Mouse (Mus musculus): ENCODE results near the gene Pla2g1b. TPM values are rescaled to one million over a fixed set of nuclear protein-coding genes. Genes with fewer than 3 reads are reported as not detected.

Pla2g1b gene
- polyA plus RNA-seq, 1 experiment from 2014 or later = 0.89 TPM

- ATAC-seq (replicated peaks; ENCODE audit: low FRiP score) = no peak
- H3K4me3 ChIP-seq (ENCODE audit: low read depth, low read length) = no peak overlapping the region
- H3K9ac ChIP-seq (ENCODE audit: low read depth, low read length) = no peak overlapping the region
- no peak overlapping the region for H3K4me2 ChIP-seq
- H3K9me3 ChIP-seq (ENCODE audit: control insufficient read depth, low read length) = no peaks in the 10 kb centered on the region
- H3K4me1 ChIP-seq (replicated peaks; ENCODE audit: control insufficient read depth, insufficient read depth, low read length) = peaks cover 7% of the 10 kb centered on the region; the same call in 1 of the 2 replicates
- H3K27me3 ChIP-seq (replicated peaks; ENCODE audit: control insufficient read depth, insufficient read depth, low read length) = no peaks in the 10 kb centered on the region
- DNase-seq (ENCODE audit: low spot score) = no peak
- no peaks in the 10 kb centered on the region for H3K36me3 ChIP-seq (ENCODE audit: control insufficient read depth, insufficient read depth, low read length)
- no peak overlapping the region for H3K27ac ChIP-seq (ENCODE audit: low read depth, low read length)
- WGBS = 88% methylated on average over 18 of the region's 18 CpGs
These were observed 19.6 kb downstream of the Pla2g1b start for GRCm38 (mm10) chr5:115485489-115486205.

GRCm38 (mm10) chr5:115486726-115487125 lies 20.7 kb downstream of the Pla2g1b start:
- WGBS = 46% methylated on average over 4 of the region's 4 CpGs
- Histone ChIP-seq H3K9me3 (ENCODE audit: control insufficient read depth, low read length) (no peaks in the 10 kb centered on the region), H3K4me3 (ENCODE audit: low read depth, low read length) (no peak overlapping the region), H3K27ac (ENCODE audit: low read depth, low read length) (no peak overlapping the region), H3K4me2 (no peak overlapping the region), H3K9ac (ENCODE audit: low read depth, low read length) (no peak overlapping the region), H3K4me1 (replicated peaks; ENCODE audit: control insufficient read depth, insufficient read depth, low read length) (peaks cover 17% of the 10 kb centered on the region), H3K27me3 (replicated peaks; ENCODE audit: control insufficient read depth, insufficient read depth, low read length) (no peaks in the 10 kb centered on the region), H3K36me3 (ENCODE audit: control insufficient read depth, insufficient read depth, low read length) (no peaks in the 10 kb centered on the region)
- ATAC-seq (replicated peaks; ENCODE audit: low FRiP score) (no peak), DNase-seq (ENCODE audit: low spot score) (no peak)

GRCm38 (mm10) chr5:115487353-115487752 lies 21.3 kb downstream of the Pla2g1b start:
- Histone ChIP-seq H3K27ac (ENCODE audit: low read depth, low read length) (no peak overlapping the region), H3K9ac (ENCODE audit: low read depth, low read length) (no peak overlapping the region)
- no peak for ATAC-seq (replicated peaks; ENCODE audit: low FRiP score)

GRCm38 (mm10) chr5:115487942-115488580 lies 22.0 kb downstream of the Pla2g1b start:
- Histone ChIP-seq H3K4me2 (peak overlapping the region; percentile 79), H3K4me1 (replicated peaks; ENCODE audit: control insufficient read depth, insufficient read depth, low read length) (peaks cover 23% of the 10 kb centered on the region), H3K9ac (ENCODE audit: low read depth, low read length) (peak overlapping the region; percentile 73), H3K27ac (ENCODE audit: low read depth, low read length) (no peak overlapping the region), H3K9me3 (ENCODE audit: control insufficient read depth, low read length) (no peaks in the 10 kb centered on the region), H3K27me3 (replicated peaks; ENCODE audit: control insufficient read depth, insufficient read depth, low read length) (no peaks in the 10 kb centered on the region), H3K36me3 (ENCODE audit: control insufficient read depth, insufficient read depth, low read length) (no peaks in the 10 kb centered on the region), H3K4me3 (ENCODE audit: low read depth, low read length) (no peak overlapping the region)
- ATAC-seq (replicated peaks; ENCODE audit: low FRiP score) (no peak), DNase-seq (ENCODE audit: low spot score) (no peak)
- 69% methylated on average over 9 of the region's 9 CpGs for WGBS

More at GRCm38 (mm10) chr5:115487353-115487752, 21.3 kb downstream of the Pla2g1b start:
- Histone ChIP-seq H3K36me3 (ENCODE audit: control insufficient read depth, insufficient read depth, low read length) (no peaks in the 10 kb centered on the region), H3K9me3 (ENCODE audit: control insufficient read depth, low read length) (no peaks in the 10 kb centered on the region), H3K4me3 (ENCODE audit: low read depth, low read length) (no peak overlapping the region), H3K4me2 (no peak overlapping the region), H3K4me1 (replicated peaks; ENCODE audit: control insufficient read depth, insufficient read depth, low read length) (peaks cover 23% of the 10 kb centered on the region), H3K27me3 (replicated peaks; ENCODE audit: control insufficient read depth, insufficient read depth, low read length) (no peaks in the 10 kb centered on the region)
- WGBS = 82% methylated on average over 8 of the region's 8 CpGs
- DNase-seq (ENCODE audit: low spot score) = no peak

GRCm38 (mm10) chr5:115488841-115489698 lies 23.0 kb downstream of the Pla2g1b start:
- Histone ChIP-seq H3K27ac (ENCODE audit: low read depth, low read length) (peak overlapping the region; percentile 100), H3K9ac (ENCODE audit: low read depth, low read length) (peak overlapping the region; percentile 81), H3K4me1 (replicated peaks; ENCODE audit: control insufficient read depth, insufficient read depth, low read length) (peaks cover 25% of the 10 kb centered on the region), H3K4me2 (peak overlapping the region; percentile 79), H3K27me3 (replicated peaks; ENCODE audit: control insufficient read depth, insufficient read depth, low read length) (no peaks in the 10 kb centered on the region), H3K9me3 (ENCODE audit: control insufficient read depth, low read length) (no peaks in the 10 kb centered on the region), H3K36me3 (ENCODE audit: control insufficient read depth, insufficient read depth, low read length) (no peaks in the 10 kb centered on the region), H3K4me3 (ENCODE audit: low read depth, low read length) (peak overlapping the region; percentile 46)
- DNase-seq (ENCODE audit: low spot score) (peak; percentile 82), ATAC-seq (replicated peaks; ENCODE audit: low FRiP score) (peak; percentile 75)
- under 1% methylated on average over 39 of the region's 39 CpGs for WGBS

GRCm38 (mm10) chr5:115489699-115490637 lies 23.9 kb downstream of the Pla2g1b start:
- peak; percentile 76 for ATAC-seq (replicated peaks; ENCODE audit: low FRiP score)
- WGBS = under 1% methylated on average over 50 of the region's 50 CpGs
- H3K4me1 ChIP-seq (replicated peaks; ENCODE audit: control insufficient read depth, insufficient read depth, low read length) = peaks cover 22% of the 10 kb centered on the region

GRCm38 (mm10) chr5:115490638-115491000 lies 24.6 kb downstream of the Pla2g1b start:
- DNase-seq (ENCODE audit: low spot score) = no peak
- 7% methylated on average over 8 of the region's 8 CpGs for WGBS
- H3K4me3 ChIP-seq (ENCODE audit: low read depth, low read length) = no peak overlapping the region

More at GRCm38 (mm10) chr5:115489699-115490637, 23.9 kb downstream of the Pla2g1b start:
- H3K27me3 ChIP-seq (replicated peaks; ENCODE audit: control insufficient read depth, insufficient read depth, low read length) = no peaks in the 10 kb centered on the region
- H3K27ac ChIP-seq (ENCODE audit: low read depth, low read length) = peak overlapping the region; percentile 100
- H3K9me3 ChIP-seq (ENCODE audit: control insufficient read depth, low read length) = no peaks in the 10 kb centered on the region
- peak overlapping the region; percentile 15; the same call in 1 of the 2 replicates for H3K4me3 ChIP-seq (ENCODE audit: low read depth, low read length)
- H3K9ac ChIP-seq (ENCODE audit: low read depth, low read length) = peak overlapping the region; percentile 81
- H3K4me2 ChIP-seq = peak overlapping the region; percentile 74
- H3K36me3 ChIP-seq (ENCODE audit: control insufficient read depth, insufficient read depth, low read length) = no peaks in the 10 kb centered on the region
- peak; percentile 92 for DNase-seq (ENCODE audit: low spot score)

More at GRCm38 (mm10) chr5:115490638-115491000, 24.6 kb downstream of the Pla2g1b start:
- ATAC-seq (replicated peaks; ENCODE audit: low FRiP score) = no peak; the same call in 1 of the 2 replicates
- Histone ChIP-seq H3K9me3 (ENCODE audit: control insufficient read depth, low read length) (no peaks in the 10 kb centered on the region), H3K27me3 (replicated peaks; ENCODE audit: control insufficient read depth, insufficient read depth, low read length) (no peaks in the 10 kb centered on the region), H3K27ac (ENCODE audit: low read depth, low read length) (peak overlapping the region; percentile 63), H3K4me1 (replicated peaks; ENCODE audit: control insufficient read depth, insufficient read depth, low read length) (peaks cover 22% of the 10 kb centered on the region), H3K9ac (ENCODE audit: low read depth, low read length) (no peak overlapping the region), H3K36me3 (ENCODE audit: control insufficient read depth, insufficient read depth, low read length) (no peaks in the 10 kb centered on the region), H3K4me2 (peak overlapping the region; percentile 74)

Data from liver, embryonic 11.5 days (tissue).